Mouse (Mus musculus) hindbrain, embryonic 14.5 days (tissue): ENCODE results near the gene Vps35l. TPM values are rescaled to one million over a fixed set of nuclear protein-coding genes. Genes with fewer than 3 reads are reported as not detected.

Source experiments
- ATAC-seq: fragments of 200-750 bp; cut with Nextera tagmentation; 2 replicates; pipeline ENCODE4 v1.8.0; 2017; ENCODE audit warnings: moderate number of reproducible peaks, mild to moderate bottlenecking, moderate TSS enrichment, moderate library complexity; ENCODE audit not compliant: low FRiP score
- DNase-seq: peaks from one replicate; pipeline ENCODE4 v3.0.0-alpha.2; 2015; ENCODE audit warnings: low spot score
- H3K27ac ChIP-seq: fragments of 300-500 bp; sonication (generic); 2 replicates; pipeline ENCODE4 v1.5.1; 2014; ENCODE audit warnings: mild to moderate bottlenecking, moderate library complexity
- H3K27me3 ChIP-seq: fragments of 300-500 bp; sonication (generic); 2 replicates; pipeline ENCODE4 v1.6.1; 2014; ENCODE audit warnings: mild to moderate bottlenecking, low read length, mixed read lengths; ENCODE audit not compliant: control insufficient read depth, insufficient read depth
- H3K36me3 ChIP-seq: fragments of 300-500 bp; sonication (generic); replicated peaks from 2 replicates; pipeline ENCODE4 v1.6.1; 2014; ENCODE audit not compliant: control insufficient read depth, insufficient read depth
- H3K4me1 ChIP-seq: fragments of 300-500 bp; sonication (generic); replicated peaks from 2 replicates; pipeline ENCODE4 v1.6.1; 2014; ENCODE audit warnings: antibody characterized with exemption, low read length, mixed read lengths; ENCODE audit not compliant: control insufficient read depth, insufficient read depth
- H3K4me2 ChIP-seq: fragments of 300-500 bp; sonication (generic); replicated peaks from 2 replicates; pipeline ENCODE4 v1.6.1; 2014; ENCODE audit warnings: mild to moderate bottlenecking, moderate library complexity
- H3K4me3 ChIP-seq: fragments of 300-500 bp; sonication (generic); replicated peaks from 2 replicates; pipeline ENCODE4 v1.5.1; 2014; ENCODE audit warnings: mild to moderate bottlenecking, low read length
- H3K9ac ChIP-seq: fragments of 300-500 bp; sonication (generic); 2 replicates; pipeline ENCODE4 v1.6.1; 2014
- H3K9me3 ChIP-seq: fragments of 300-500 bp; sonication (generic); 2 replicates; pipeline ENCODE4 v1.6.1; 2016; ENCODE audit warnings: low read length; ENCODE audit not compliant: control insufficient read depth
- WGBS: fragments of 180-500 bp; shearing (Covaris S2); extraction: QIAGEN DNeasy Blood & Tissue Kit; methylation state at CpG from one replicate; pipeline ENCODE4 v1.1.7; 2014; 5-methylcytosine and 5-hydroxymethylcytosine counted together
- polyA plus RNA-seq: library from polyadenylated mRNA; unstranded; fragments of >200 nt; fragmentation: Nextera tagmentation; extraction: Ambion mirVana; gene quantifications from 2 replicates; pipeline ENCODE4 v1.2.1, GENCODE M21; 2014

The Vps35l gene
- polyA plus RNA-seq, 1 experiment from 2014 or later = 93.9 TPM

GRCm38 (mm10) chr7:118749706-118750105, 9.7 kb downstream of the Vps35l start:
- H3K36me3 ChIP-seq = peaks cover 96% of the 10 kb centered on the region
- no peak overlapping the region for H3K9ac ChIP-seq
- WGBS = 84% methylated on average over 8 of the region's 8 CpGs
- H3K4me1 ChIP-seq = no peaks in the 10 kb centered on the region
- H3K4me3 ChIP-seq = no peak overlapping the region
- no peak for DNase-seq
- ATAC-seq = no peak
- H3K9me3 ChIP-seq = no peaks in the 10 kb centered on the region
- H3K27ac ChIP-seq = no peak overlapping the region
- no peak overlapping the region for H3K4me2 ChIP-seq
- H3K27me3 ChIP-seq = no peaks in the 10 kb centered on the region

GRCm38 (mm10) chr7:118751625-118752024, 11.6 kb downstream of the Vps35l start:
- Histone ChIP-seq H3K27ac (no peak overlapping the region), H3K4me2 (no peak overlapping the region), H3K9me3 (no peaks in the 10 kb centered on the region), H3K9ac (no peak overlapping the region), H3K4me1 (no peaks in the 10 kb centered on the region), H3K27me3 (no peaks in the 10 kb centered on the region), H3K4me3 (no peak overlapping the region), H3K36me3 (peaks cover 96% of the 10 kb centered on the region)
- 89% methylated on average over 7 of the region's 7 CpGs for WGBS
- ATAC-seq (no peak), DNase-seq (no peak)

GRCm38 (mm10) chr7:118755756-118756155, 15.7 kb downstream of the Vps35l start:
- H3K4me3 ChIP-seq = no peak overlapping the region
- H3K9ac ChIP-seq = no peak overlapping the region
- no peak overlapping the region for H3K4me2 ChIP-seq
- H3K27ac ChIP-seq = no peak overlapping the region
- no peaks in the 10 kb centered on the region for H3K4me1 ChIP-seq
- no peak for DNase-seq
- no peaks in the 10 kb centered on the region for H3K27me3 ChIP-seq
- 88% methylated on average over 7 of the region's 7 CpGs for WGBS
- no peaks in the 10 kb centered on the region for H3K9me3 ChIP-seq
- H3K36me3 ChIP-seq = peaks cover 92% of the 10 kb centered on the region
- no peak for ATAC-seq

DNA sequence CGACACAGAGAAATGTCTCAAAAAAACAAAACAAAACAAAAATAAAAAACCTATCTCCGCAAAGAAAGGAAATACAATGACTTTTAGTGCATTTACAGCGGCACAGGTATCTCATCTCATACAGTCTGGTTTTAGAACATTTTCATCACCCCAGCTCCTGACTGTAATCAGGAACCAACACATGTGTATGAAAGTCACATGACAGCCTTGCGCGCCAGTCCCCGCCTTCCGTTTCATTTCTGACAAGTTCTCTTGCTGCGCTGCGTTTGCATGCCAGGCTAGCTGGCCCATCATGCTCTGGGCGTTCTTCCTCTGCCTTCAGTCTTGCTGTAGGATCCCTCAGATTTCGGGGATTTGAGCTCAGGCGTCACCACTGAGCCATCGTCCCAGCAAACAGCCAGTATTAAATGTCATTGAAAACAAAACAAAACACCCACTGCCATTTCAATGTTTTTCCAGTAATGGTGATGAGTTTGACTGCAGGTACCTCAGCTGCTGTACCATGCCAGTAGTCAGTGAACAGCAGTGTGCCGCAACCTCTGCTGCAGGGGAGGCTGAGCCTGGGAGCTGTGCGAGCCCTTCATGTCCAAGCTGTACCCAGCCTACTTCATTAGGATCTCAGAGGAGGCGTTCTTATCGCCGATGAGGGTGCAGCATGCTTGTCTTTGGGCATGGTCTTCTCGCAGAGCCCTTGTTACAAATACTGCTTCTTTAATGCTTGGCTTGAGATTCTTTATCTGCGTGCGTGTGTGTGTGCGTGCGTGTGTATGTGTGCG, 16.7 kb downstream of the Vps35l start:
- Histone ChIP-seq H3K9me3 (no peaks in the 10 kb centered on the region), H3K27me3 (no peaks in the 10 kb centered on the region), H3K36me3 (peaks cover 92% of the 10 kb centered on the region), H3K4me1 (no peaks in the 10 kb centered on the region), H3K27ac (no peak overlapping the region), H3K9ac (no peak overlapping the region), H3K4me3 (no peak overlapping the region), H3K4me2 (no peak overlapping the region)
- WGBS = 95% methylated on average over 24 of the region's 24 CpGs
- ATAC-seq = no peak
- no peak for DNase-seq

DNA sequence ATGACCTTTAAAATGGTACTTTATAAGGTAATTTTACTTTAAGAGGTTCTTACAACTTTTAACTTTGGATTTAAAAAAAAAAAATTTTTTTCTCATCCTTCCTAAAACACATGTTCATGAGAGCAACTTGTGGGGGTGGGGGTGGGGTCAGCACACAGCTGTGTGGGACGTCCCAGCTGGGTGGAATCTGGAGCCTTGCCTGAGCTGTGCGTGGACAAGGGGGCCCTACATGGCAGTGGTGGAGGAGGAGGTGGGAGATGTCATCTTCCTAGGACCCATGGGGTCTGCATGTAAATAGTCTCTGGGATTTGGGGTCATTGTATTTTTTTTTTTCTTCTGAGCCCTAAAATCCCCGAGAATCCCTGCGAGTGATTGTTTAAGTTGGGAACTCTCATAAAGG, 18.3 kb downstream of the Vps35l start:
- Histone ChIP-seq H3K27me3 (no peaks in the 10 kb centered on the region), H3K4me3 (no peak overlapping the region), H3K4me2 (no peak overlapping the region), H3K9me3 (no peaks in the 10 kb centered on the region), H3K27ac (no peak overlapping the region), H3K9ac (no peak overlapping the region), H3K36me3 (peaks cover 92% of the 10 kb centered on the region), H3K4me1 (no peaks in the 10 kb centered on the region)
- ATAC-seq = no peak
- DNase-seq = no peak
- 64% methylated on average over 4 of the region's 4 CpGs for WGBS

DNA sequence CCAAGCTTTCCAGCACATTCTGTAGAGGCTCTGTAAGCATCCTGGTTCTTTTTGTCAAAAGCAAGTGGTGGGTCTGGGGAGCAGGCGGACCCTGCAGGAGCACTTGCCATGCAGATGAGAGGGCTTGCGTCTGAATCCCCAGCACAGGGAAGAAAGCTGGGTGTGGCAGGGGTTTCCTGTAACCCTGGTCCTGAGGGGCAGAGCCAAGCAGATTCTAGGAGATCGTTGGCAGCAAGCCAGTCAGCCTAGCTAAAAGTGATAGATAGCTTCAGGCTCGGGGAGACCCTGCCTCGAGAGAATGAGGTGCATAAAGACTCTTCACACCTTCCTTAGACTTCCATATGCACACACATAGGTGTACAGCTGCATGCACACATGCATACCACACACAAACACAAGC, 19.3 kb downstream of the Vps35l start:
- Histone ChIP-seq H3K4me2 (no peak overlapping the region), H3K9me3 (no peaks in the 10 kb centered on the region), H3K27ac (no peak overlapping the region), H3K36me3 (peaks cover 94% of the 10 kb centered on the region), H3K9ac (no peak overlapping the region), H3K27me3 (no peaks in the 10 kb centered on the region), H3K4me3 (no peak overlapping the region), H3K4me1 (no peaks in the 10 kb centered on the region)
- WGBS = 70% methylated on average over 5 of the region's 5 CpGs
- ATAC-seq (no peak), DNase-seq (no peak)

- DNase-seq (no peak), ATAC-seq (no peak)
- Histone ChIP-seq H3K4me2 (no peak overlapping the region), H3K4me3 (no peak overlapping the region), H3K27me3 (no peaks in the 10 kb centered on the region), H3K27ac (no peak overlapping the region), H3K9ac (no peak overlapping the region), H3K9me3 (no peaks in the 10 kb centered on the region), H3K4me1 (0 out of 2 replicates have a peak, but pooled peaks cover 5% of the 10 kb centered on the region), H3K36me3 (peaks cover 90% of the 10 kb centered on the region)
- 91% methylated on average over 11 of the region's 11 CpGs for WGBS
These were observed 23.9 kb downstream of the Vps35l start for GRCm38 (mm10) chr7:118763939-118764338.

- no peak overlapping the region for H3K9ac ChIP-seq
- DNase-seq = no peak
- 0 out of 2 replicates have a peak, but pooled peaks cover 5% of the 10 kb centered on the region for H3K4me1 ChIP-seq
- H3K27ac ChIP-seq = no peak overlapping the region
- no peak overlapping the region for H3K4me3 ChIP-seq
- no peak overlapping the region for H3K4me2 ChIP-seq
- whole genome bisulfite sequencing = 82% methylated on average over 14 of the region's 14 CpGs
- ATAC-seq = no peak
- no peaks in the 10 kb centered on the region for H3K9me3 ChIP-seq
- no peaks in the 10 kb centered on the region for H3K27me3 ChIP-seq
- H3K36me3 ChIP-seq = peaks cover 85% of the 10 kb centered on the region
These were observed 24.7 kb downstream of the Vps35l start for GRCm38 (mm10) chr7:118764725-118765124.

- Histone ChIP-seq H3K9me3 (no peaks in the 10 kb centered on the region), H3K4me1 (0 out of 2 replicates have a peak, but pooled peaks cover 5% of the 10 kb centered on the region), H3K27ac (no peak overlapping the region), H3K9ac (no peak overlapping the region), H3K36me3 (peaks cover 78% of the 10 kb centered on the region), H3K4me2 (no peak overlapping the region), H3K27me3 (no peaks in the 10 kb centered on the region), H3K4me3 (no peak overlapping the region)
- DNase-seq = no peak
- ATAC-seq = no peak
- WGBS = 71% methylated on average over 8 of the region's 8 CpGs
These were observed 25.6 kb downstream of the Vps35l start for GRCm38 (mm10) chr7:118765604-118766003.
